Mouse (Mus musculus): Measurements from ENCODE around the gene Fndc1.

Gene Fndc1

DNA sequence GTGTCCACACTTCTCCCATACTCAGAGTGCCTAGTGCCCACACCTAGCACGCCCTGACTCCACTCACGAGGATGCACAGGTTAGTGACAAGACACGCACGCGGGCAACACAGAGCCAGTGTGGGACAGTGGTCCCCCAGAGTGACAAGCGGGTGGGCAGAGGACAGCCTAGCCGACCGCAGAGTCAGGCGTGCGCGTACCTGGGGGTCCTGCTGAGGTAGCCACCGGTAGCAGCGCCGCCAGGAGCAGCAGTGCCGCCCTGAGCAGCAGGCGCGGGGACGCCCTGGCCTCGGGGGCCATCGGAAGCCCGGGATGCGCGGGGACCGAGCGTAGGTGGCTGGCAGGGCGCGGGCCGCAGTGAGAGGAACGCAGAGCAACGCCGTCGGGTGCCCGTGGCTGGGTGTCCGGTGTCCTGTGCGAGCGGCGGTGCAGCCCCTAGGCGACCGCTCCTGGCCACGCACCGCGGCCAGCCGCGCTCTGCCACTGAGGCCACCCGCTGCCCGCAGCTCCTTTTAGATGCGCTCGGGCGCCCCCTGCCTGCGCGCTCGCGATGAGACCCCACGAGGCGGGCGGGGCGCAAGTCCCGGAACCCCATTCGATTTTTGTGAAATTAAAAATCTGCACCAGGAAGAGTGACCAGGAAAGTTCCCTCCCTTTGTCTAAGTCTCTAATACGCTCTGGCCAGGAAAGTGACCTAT, at the start of gene Fndc1:
Gene Fndc1 (minus strand): TSS at position 484 of the 697 bp plus-strand sequence.
- DNase-seq (ENCODE audit: low spot score), result no peak

DNA sequence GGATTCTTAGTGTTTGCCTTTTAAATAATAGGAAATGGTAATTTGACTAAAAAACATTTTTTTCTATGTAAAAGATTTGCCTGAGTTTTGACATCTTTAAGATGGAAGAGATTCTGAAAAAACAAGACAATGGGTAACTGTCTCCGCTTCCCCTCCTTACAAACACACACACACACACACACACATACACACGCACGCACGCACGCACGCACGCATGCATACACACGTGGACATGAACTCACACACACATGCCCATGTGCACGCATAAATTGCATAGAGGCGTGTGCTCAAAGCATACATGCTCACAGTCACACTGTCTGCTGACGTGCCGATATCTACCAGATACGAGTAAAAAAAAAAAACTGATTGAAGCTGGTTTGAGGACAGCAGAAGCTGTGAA, 49.4 kb upstream of the Fndc1 start:
- no peak for DNase-seq (ENCODE audit: low spot score)

DNA sequence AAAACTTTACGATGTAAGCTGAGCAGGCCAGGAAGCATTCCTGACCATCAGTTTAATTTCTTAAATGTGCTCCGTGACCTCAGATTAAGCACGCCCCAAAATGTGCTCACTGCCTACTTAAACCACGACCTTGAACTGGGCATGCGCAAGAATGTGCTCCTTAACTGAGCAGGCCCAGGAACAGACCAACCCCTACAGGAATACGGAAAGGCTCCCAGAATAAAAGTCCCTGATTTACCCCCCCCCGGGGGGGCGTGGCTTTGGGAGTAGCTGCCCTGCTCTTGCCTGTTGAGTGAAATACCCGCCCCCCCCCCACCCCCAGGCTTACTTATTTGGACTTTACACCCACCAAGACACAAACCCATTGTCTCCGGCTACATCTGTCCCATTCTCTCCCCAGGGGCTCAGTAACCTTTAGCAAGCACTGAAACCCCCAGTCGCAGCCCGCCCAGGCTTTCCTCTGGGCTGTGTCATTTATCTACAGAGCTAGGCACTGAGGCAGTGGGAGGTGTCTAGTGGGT, 48.9 kb upstream of the Fndc1 start:
- DNase-seq (ENCODE audit: low spot score), result no peak

DNA sequence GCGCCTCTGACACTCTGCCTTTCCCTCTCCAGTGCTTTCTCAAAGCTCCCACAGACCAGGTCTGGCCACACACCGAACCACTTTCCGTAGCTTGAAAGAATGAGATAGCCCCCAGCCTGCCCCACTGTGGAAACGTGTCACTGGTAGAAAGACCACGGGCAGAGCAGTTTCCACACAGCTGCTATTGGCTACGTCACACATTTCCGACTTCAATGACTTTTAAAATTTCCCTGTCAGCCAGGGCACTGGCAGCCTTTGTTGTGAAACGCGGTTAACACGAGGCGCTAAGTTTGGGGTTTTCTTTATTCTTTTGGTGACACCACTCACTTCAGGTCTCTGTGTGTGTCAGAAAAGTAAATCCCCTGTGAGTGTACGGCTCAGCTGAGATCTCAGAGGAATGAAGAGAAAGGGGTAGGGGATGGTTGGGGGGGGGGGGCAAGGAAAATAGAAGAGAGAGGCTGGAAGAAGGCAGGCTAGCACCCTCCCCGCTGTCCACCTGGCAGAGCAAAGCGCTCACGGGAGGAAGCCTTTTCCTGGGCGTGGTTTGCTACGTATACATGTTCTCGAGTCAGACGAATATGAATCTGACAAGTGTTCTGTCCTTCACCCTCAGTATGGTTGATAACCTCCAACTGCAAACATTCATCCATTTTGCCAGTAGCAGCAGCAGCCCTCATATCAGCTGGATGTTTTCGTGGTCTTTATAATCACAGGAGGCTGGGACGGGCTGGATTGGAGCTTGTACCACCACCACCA, 47.9 kb upstream of the Fndc1 start:
- peak; percentile 37 for DNase-seq (ENCODE audit: low spot score)

GRCm38 (mm10) chr17:7873382-7873781, 46.3 kb upstream of the Fndc1 start:
- no peak for DNase-seq (ENCODE audit: low spot score)

DNA sequence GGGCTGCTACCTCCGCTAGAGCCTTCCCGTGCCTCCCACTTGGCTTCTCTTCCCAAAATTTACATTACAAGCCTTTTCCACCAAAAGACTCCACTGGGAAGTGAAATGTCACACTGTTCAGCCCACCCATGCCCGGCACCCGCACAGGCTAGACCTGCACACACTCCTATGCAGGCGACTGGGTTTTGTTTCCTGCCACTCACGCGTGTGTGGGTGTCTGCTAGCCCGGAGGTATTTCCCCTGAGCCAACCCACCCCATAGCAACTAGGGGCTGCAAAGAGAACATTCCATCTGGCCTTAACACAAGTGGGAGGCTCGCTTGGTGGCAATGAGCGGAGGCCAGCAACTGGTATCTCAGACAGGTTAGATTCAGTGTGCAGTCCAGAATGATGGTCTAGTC, 44.7 kb upstream of the Fndc1 start:
- DNase-seq (ENCODE audit: low spot score), result no peak

DNA sequence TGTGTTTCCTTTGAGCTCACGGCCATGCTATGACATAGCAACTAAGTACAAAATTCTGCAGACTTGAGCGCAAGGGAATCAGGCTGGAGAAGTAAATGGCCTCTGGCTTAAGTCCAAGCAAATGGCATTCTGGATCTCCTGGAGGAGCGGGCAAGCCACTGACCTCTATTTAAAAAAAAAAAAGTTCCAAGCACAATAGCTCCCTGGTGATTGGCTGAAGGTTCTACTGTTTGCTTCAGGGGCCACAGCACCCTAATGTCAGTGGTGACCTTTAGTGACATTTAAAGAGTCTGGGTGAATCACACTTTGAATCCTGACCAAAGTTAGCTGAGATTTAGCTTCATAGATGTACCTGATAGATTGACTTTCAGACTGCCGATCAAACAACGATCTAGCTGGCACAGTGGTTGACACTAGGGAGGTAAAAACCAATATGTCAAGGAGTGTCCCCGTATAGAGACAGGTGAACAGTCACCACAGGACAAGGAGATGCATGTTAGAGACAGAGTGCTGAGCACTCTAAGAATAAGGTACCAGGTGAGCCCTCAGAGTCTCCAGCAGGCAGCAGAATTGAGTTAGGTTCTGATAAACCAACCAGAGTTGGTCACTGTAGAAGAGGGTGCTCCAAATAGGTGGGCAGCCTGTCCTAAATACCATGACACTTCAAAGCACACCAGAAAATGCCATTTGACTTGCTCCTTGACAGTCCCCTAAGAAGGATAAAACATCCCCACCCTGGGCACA, 43.9 kb upstream of the Fndc1 start:
- DNase-seq (ENCODE audit: low spot score), result no peak

- DNase-seq (ENCODE audit: low spot score), result no peak
Observed at GRCm38 (mm10) chr17:7869114-7869513, 42.0 kb upstream of the Fndc1 start.

DNA sequence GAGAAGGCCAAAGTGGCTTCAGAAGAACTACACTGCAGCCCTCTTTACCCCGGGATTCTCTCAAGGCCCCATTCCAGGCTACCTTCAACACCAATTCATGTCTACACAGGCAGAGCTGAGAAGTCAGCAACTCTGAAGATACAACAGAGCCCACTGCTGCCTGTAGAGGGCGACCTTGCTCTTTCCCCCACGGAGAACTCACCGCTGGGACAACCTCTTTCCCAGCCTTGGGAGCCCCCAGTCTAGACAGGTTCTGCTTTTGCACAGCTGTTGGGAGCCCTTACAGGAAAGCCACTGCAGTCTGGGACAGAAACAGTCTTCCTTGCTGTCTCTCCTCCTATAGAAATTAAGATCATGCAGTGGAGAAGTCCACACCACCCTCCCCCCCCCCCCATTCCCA, 41.5 kb upstream of the Fndc1 start:
- peak; percentile 47 for DNase-seq (ENCODE audit: low spot score)

- peak; percentile 35 for DNase-seq (ENCODE audit: low spot score)
Observed at GRCm38 (mm10) chr17:7864740-7865139, 37.6 kb upstream of the Fndc1 start.

DNA sequence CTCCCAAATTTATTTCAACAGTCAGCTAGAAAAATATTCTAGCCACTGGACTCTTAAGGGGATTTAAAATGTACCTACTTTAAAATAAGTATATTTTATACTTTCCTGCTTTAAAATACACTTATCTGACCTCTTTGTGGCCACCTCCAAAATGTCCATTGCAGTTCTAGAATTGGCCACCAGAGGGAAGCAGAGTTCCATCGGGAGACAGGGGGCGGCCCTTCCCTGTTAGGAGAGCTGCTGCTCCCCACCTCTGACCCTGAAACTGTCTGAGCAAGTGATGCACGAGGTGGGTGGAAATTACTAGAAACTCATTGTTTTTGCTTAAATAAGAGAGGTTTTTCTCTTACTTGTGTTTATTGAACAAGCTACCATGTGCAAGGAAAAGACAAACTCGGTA, 36.6 kb upstream of the Fndc1 start:
- DNase-seq (ENCODE audit: low spot score), result peak; percentile 39

DNA sequence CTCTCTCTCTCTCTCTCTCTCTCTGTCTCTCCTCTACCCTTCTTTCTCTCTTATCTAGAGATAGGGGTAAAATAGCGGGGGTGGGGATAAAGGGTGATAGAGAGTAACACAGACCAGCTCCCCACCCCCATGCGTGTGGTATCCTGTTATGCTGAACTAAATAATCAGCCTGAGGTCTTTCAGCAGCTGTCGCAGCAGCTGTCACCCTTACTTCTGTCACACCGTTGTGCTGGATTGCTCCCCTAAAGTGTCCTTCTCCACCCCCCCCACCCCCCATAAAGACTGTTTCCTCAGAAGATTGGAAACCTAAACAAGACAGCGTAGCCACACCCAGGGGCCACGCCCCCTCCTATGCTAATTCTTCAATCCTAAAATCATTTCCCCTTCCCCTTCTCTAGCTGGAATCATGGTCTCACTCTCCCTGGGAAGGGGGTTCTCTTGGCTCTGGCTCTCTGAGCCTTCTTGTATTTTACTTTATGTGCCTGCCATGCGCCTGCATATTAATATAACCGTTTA, 33.8 kb upstream of the Fndc1 start:
- DNase-seq (ENCODE audit: low spot score), result no peak

GRCm38 (mm10) chr17:7857658-7858057, 30.6 kb upstream of the Fndc1 start:
- DNase-seq (ENCODE audit: low spot score), result no peak

DNA sequence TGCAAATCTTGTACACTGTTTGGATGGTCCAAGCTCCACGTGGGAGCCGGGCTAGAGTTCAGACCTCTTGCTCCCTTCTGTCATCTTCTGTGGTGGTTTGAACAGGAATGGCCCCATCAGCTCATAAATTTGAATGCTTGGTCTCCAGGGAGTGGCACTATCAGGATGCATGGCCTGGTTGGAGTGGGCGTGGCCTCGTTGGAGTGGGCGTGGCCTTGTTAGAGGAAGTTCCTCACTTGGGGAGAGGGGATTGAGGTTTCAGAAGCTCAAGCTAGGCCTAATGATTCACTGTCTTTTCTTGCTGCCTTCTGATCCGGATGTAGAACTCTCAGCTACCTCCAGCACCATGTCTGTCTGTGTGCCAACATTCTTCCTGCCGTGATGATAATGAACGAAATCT, 28.7 kb upstream of the Fndc1 start:
- DNase-seq (ENCODE audit: low spot score), result no peak

- DNase-seq (ENCODE audit: low spot score), result no peak
Observed at GRCm38 (mm10) chr17:7851979-7852378, 24.9 kb upstream of the Fndc1 start.

DNA sequence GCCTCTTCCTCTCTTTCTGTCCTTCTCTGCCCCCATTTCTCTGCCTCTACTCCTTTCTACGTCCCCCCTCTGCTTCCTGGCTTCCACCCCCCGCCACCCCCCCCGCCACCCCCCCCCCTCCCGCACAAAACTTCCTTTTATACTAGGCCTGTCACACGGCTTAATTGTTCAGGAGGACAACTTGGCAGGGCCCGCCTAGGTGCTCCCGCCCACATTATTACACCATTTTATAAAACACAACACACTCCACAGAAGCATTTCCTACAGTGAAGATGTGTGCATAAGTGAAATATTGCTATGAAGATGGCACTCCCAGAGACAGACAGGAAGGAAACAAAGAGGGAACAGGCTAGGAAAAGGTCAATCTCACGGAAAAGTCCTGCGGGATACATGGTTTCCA, 24.4 kb upstream of the Fndc1 start:
- no peak for DNase-seq (ENCODE audit: low spot score)

- no peak for DNase-seq (ENCODE audit: low spot score)
Observed at GRCm38 (mm10) chr17:7850246-7850645, 23.1 kb upstream of the Fndc1 start.

GRCm38 (mm10) chr17:7840505-7841290, 13.6 kb upstream of the Fndc1 start:
- no peak for DNase-seq (ENCODE audit: low spot score)

DNA sequence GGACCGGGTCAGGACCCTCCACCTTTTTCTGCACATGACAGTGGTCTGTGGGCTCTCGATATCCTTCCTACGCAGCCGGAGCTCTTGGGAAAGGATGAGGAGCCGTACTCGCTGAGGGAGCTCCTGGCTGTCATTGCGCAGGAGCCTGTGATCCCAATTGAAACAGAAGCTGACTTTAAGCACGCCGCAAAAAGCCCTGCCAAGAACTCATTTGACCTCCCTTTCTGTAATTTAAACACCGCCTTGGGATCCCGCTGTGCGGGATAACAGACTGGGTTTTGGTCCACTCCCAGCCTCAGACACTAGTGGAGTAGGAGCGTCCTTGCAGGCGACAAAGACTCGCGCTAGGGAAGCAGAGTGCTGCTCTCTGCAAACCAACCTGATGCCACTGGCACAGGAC, 484 bp upstream of the Fndc1 start:
- no peak for DNase-seq (ENCODE audit: low spot score)

GRCm38 (mm10) chr17:7825416-7825815, 1.7 kb downstream of the Fndc1 start:
- no peak for DNase-seq (ENCODE audit: low spot score)

DNA sequence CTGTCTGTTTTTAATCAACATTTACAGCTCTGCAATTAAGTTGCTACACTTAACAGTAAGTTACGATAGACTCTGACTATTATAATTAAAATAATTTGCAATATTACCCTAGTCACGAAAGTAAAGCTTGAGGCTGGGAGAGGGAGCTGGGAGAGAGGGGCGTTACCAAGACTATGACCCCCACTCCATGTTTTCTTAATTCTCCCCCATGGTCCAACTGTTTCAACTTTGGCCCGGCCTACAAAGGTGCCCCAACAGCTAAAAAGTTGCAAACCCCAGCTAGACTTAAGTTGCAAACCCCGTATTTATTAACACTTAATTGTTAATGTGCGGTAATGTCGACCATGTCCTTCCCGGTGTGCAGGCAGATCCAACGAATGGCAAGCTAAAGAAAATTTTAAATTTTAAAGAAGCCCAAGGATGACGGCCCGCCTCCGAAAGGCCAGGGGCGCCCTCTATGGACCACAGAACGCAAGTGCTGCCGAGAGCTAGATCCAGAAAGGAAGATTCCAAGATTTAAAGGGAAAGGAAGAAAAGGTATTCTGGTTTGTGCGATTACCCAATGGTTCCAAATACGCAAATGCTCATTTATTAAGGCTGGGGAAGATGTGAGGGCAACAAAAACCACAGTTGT, 5.4 kb downstream of the Fndc1 start:
- no peak for DNase-seq (ENCODE audit: low spot score)
